Mouse (Mus musculus) right cerebral cortex, postnatal 14 days (tissue): ENCODE measurements around the gene Gm13089.
"Not testable (repeated sequence)": the region's sequence is repeated elsewhere in the genome, so short reads cannot be mapped to it uniquely, and the experiment has no call there.

Source experiments
- DNase-seq: peaks from one replicate; pipeline ENCODE4 v3.0.0; 2022

The Gm13089 gene

GRCm38 (mm10) chr4:143702611-143703010 is at the start of gene Gm13089:
Gene Gm13089, minus strand, starts transcription at chr4:143702711.
- DNase-seq, result no peak

- DNase-seq, result no peak
Observed at GRCm38 (mm10) chr4:143719155-143719554, 16.6 kb upstream of the Gm13089 start, which contains the start of gene Gm13078. Gene Gm13078, plus strand, starts transcription at chr4:143719455.

GRCm38 (mm10) chr4:143657146-143657545 is 45.4 kb downstream of the Gm13089 start, which contains the start of gene Gm13088:
Gene Gm13088, minus strand, starts transcription at chr4:143657246.
- not testable (repeated sequence) for DNase-seq
